ENCODE assay signal across 7 mouse cellular contexts in genomic region chr1:133033316-133034090, GRCm38 (mm10). TPM values are rescaled to one million over a fixed set of nuclear protein-coding genes. Genes with fewer than 3 reads are reported as not detected.
DNase-seq lines count a peak whose midpoint lies in the region; ATAC-seq and TF ChIP-seq lines count a peak whose summit lies in the region.

No protein-coding gene starts in this region.

- H3K27me3 ChIP-seq in hindbrain, postnatal 0 days (ENCODE audit: insufficient read depth, low read length): no peaks in the 10 kb centered on the region

- peak overlapping the region; percentile 39; the same call in 1 of the 2 replicates for H3K9ac ChIP-seq in hindbrain, postnatal 0 days (replicated peaks; ENCODE audit: low read length)

- H3K4me3 ChIP-seq in hindbrain, postnatal 0 days (ENCODE audit: low read length): peak overlapping the region; percentile 48
- H3K4me3 ChIP-seq in left cerebral cortex, adult 2 months: peak overlapping the region; percentile 60

- WGBS in hindbrain, postnatal 0 days: 1% methylated on average over 28 of the region's 28 CpGs

- ATAC-seq in frontal cortex, adult (ENCODE audit: low TSS enrichment): peak; percentile 89
- ATAC-seq in hindbrain, postnatal 0 days: peak; percentile 74

- DNase-seq in R1 (ENCODE audit: low read depth, low spot score): peak; percentile 96
- peak; percentile 81 for DNase-seq in cerebellum, adult 9-10 months
- DNase-seq in hindbrain, postnatal 0 days (ENCODE audit: low spot score): peak; percentile 87
- peak; percentile 73 to 76 for DNase-seq in left cerebral cortex, adult 2 months (ENCODE audit: extremely low spot score in 1 of 2, low spot score in 2 of 2)
- peak; percentile 44 to 82 for DNase-seq in lung, postnatal 4 days
- peak; percentile 74 for DNase-seq in right cerebral cortex, postnatal 10 days (ENCODE audit: low spot score in 2 of 2)

- no peaks in the 10 kb centered on the region for H3K9me3 ChIP-seq in hindbrain, postnatal 0 days (ENCODE audit: low read length)

- TF ChIP-seq CTCF in hindbrain, postnatal 0 days (IDR thresholded peaks at IDR 0.05; ENCODE audit: low read depth): no peak
- TF ChIP-seq CTCF in left cerebral cortex, adult 2 months (IDR thresholded peaks at IDR 0.05): no peak

- no peaks in the 10 kb centered on the region for H3K36me3 ChIP-seq in hindbrain, postnatal 0 days (ENCODE audit: insufficient read depth, low read length)

- intact Hi-C loops in left cerebral cortex, adult 2 months (cut with DNase I): no loop called here

- H3K27ac ChIP-seq in hindbrain, postnatal 0 days: peak overlapping the region; percentile 58
- peak overlapping the region; percentile 61; the same call in 1 of the 2 replicates for H3K27ac ChIP-seq in left cerebral cortex, adult 2 months

- peak overlapping the region; percentile 61 for H3K4me2 ChIP-seq in hindbrain, postnatal 0 days (ENCODE audit: low read depth, low read length)

- H3K4me1 ChIP-seq in hindbrain, postnatal 0 days (ENCODE audit: insufficient read depth, low read length): no peaks in the 10 kb centered on the region

RNA-seq across cellular contexts. Expression of gene Mdm4, which starts 3.1 kb away (rescaled TPM):
- total RNA-seq in hindbrain, postnatal 0 days (2014; rRNA removed): 55.3 and 61.3 TPM in 2 replicates
- polyA plus RNA-seq in hindbrain, postnatal 0 days (2015; fragmentation: Nextera tagmentation; extraction: Ambion mirVana): 29.1 and 32.2 TPM in 2 replicates
- 10 to 100 TPM; 79.0 to 85.9 TPM for total RNA-seq in left cerebral cortex, adult 2 months (2021)

RNA-seq across cellular contexts. Expression of gene Pik3c2b, which starts 12.0 kb away (rescaled TPM):
- total RNA-seq in hindbrain, postnatal 0 days (2014; rRNA removed): 20.7 and 23.0 TPM in 2 replicates
- polyA plus RNA-seq in hindbrain, postnatal 0 days (2015; fragmentation: Nextera tagmentation; extraction: Ambion mirVana): 7.1 and 8.7 TPM in 2 replicates
- total RNA-seq in left cerebral cortex, adult 2 months (2021): 10 to 100 TPM; 13.2 to 17.7 TPM

Comparison
In these comparisons a context has a peak if more than half of its experiments do, and no peak if none do; other contexts are left out.
1. Peak in every context shown above with its lines: DNase-seq, ATAC-seq, H3K4me3 ChIP-seq and H3K27ac ChIP-seq.